Mouse (Mus musculus): ENCODE measurements around the gene Sfxn3. TPM values are rescaled to one million over a fixed set of nuclear protein-coding genes. Genes with fewer than 3 reads are reported as not detected.
"Not testable (repeated sequence)": the region's sequence is repeated elsewhere in the genome, so short reads cannot be mapped to it uniquely, and the experiment has no call there.

Sfxn3 gene
- polyA plus RNA-seq, 1 experiment from 2014 or later: 75.8 TPM

DNA sequence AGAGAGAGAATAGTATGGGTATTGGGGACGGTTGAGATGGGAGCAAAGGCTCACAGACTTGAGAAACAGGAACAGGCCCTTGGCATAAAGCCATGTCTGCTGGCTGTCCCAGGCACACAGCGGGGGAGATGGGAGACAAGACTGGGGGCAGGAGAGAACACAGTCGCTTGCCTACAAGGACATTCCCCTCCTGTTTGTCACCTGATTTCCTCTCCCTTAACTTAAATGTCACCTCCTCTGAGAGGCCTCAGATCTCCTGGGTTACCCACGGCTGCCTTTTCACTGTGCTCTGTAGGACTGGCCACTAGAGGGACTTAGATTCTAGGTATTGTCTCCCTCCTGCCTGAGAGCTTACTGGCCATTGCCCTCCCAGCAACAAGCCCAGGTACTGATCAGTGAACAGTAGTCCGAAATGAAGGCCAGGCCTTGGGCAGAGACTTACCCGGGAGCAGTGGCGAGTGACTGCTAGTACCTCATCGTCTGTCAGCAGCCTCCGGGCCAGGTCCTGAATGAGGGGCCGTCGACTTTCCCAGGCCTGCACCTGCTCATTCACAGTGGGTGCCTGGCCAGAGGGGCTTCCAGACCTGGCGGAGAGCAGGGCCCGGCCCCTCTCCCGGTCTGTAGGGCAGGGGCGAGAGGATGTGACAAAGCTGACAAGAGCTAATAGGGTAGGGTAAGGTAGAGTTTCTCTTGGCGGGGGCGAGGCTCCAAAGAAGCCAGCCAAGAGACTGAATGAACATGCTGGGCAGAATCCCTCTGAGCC, 14.6 kb upstream of the Sfxn3 start:
- H3K9me3 ChIP-seq (replicated peaks): no peaks in the 10 kb centered on the region
- no peak overlapping the region for H3K4me3 ChIP-seq (replicated peaks)
- no peak overlapping the region for H3K27ac ChIP-seq (replicated peaks)
- H3K27me3 ChIP-seq (replicated peaks): peaks cover 6% of the 10 kb centered on the region; the same call in 1 of the 2 replicates
- ATAC-seq (ENCODE audit: low FRiP score): no peak
- WGBS: 48% methylated on average over 17 of the region's 17 CpGs
- H3K4me1 ChIP-seq: peaks cover 24% of the 10 kb centered on the region
- H3K9ac ChIP-seq (replicated peaks): no peak overlapping the region
- no peaks in the 10 kb centered on the region for H3K36me3 ChIP-seq
- no peak overlapping the region for H3K4me2 ChIP-seq

DNA sequence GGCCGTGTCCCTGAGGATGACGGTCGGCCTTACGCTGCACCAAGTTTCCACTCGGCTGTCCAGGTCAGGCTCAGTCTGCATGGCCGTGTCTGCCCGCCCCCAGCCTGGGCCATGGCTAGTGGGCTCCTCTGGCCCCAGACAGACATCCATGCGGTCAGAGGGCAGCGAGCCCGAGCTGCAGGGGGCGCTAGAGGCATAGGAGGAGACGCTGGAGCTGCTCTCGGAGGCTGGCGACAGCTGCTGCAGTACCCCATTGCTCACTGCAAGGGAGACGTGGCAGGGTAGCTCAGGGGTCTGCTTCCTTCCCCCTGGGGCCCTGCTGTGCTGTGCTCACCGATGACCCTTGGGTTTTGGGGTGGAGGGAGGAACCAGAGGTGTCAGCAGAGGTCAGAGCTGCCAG, 10.4 kb upstream of the Sfxn3 start:
- H3K4me2 ChIP-seq: no peak overlapping the region
- no peak overlapping the region for H3K9ac ChIP-seq (replicated peaks)
- WGBS: 26% methylated on average over 16 of the region's 16 CpGs
- H3K36me3 ChIP-seq: no peaks in the 10 kb centered on the region
- no peak overlapping the region for H3K4me3 ChIP-seq (replicated peaks)
- peaks cover 6% of the 10 kb centered on the region; the same call in 1 of the 2 replicates for H3K4me1 ChIP-seq
- ATAC-seq (ENCODE audit: low FRiP score): no peak
- H3K27me3 ChIP-seq (replicated peaks): peaks cover 13% of the 10 kb centered on the region
- no peaks in the 10 kb centered on the region for H3K9me3 ChIP-seq (replicated peaks)
- H3K27ac ChIP-seq (replicated peaks): no peak overlapping the region

DNA sequence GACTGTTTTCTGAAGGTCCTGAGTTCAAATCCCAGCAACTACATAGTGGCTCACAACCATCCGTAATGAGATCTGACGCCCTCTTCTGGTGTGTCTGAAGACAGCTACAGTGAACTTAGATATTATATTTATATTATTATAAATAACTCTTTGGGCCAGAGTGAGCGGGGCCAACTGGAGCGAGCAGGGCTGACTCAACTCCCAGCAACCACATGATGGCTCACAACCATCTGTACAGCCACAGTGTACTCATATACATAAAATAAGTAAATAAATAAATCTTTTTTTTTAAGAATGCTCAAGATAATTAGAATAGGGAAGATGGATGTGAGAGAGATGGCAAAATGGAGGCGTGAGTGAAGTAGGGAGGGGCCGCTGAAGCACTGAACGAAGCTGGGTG, 9.1 kb upstream of the Sfxn3 start:
- peaks cover 13% of the 10 kb centered on the region for H3K27me3 ChIP-seq (replicated peaks)
- WGBS: 94% methylated on average over 7 of the region's 7 CpGs
- not testable (repeated sequence) for H3K9ac ChIP-seq (replicated peaks); H3K4me2 ChIP-seq; ATAC-seq (ENCODE audit: low FRiP score); H3K9me3 ChIP-seq (replicated peaks); H3K4me3 ChIP-seq (replicated peaks); H3K4me1 ChIP-seq; H3K36me3 ChIP-seq; H3K27ac ChIP-seq (replicated peaks)

- ATAC-seq (ENCODE audit: low FRiP score): no peak
Observed at GRCm38 (mm10) chr19:45040214-45040613, 7.1 kb upstream of the Sfxn3 start.

DNA sequence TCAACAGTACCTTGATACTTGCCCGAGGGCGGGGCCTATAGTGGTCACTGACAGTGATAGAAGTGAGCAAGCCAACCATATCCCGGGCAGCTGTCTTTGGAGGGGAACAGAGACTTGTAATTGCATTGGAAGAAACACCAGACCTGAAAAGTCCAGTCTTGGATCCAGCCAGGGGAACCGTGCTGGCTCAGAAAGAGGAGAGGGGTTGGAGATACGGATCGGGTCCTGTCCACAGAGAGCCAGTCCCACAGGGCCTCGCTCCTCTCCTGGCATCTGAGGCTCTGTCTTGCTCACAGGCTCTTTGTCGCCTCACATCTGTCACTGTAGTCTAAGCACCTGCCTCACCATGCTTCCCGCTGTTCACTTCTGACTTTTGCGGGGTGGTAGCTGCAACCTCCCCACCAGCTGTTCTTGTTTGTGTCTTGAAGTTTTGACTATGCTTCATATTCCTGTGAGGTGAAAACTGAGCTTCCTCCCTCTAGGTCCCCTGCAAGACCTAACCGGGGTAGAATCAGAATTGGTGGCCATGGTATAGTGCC, 2.8 kb upstream of the Sfxn3 start:
- H3K9me3 ChIP-seq (replicated peaks): no peaks in the 10 kb centered on the region
- ATAC-seq (ENCODE audit: low FRiP score): no peak
- no peak overlapping the region for H3K4me3 ChIP-seq (replicated peaks)
- no peak overlapping the region for H3K9ac ChIP-seq (replicated peaks)
- peaks cover 2% of the 10 kb centered on the region; the same call in 1 of the 2 replicates for H3K36me3 ChIP-seq
- peaks cover 20% of the 10 kb centered on the region for H3K27me3 ChIP-seq (replicated peaks)
- H3K4me2 ChIP-seq: no peak overlapping the region
- H3K27ac ChIP-seq (replicated peaks): no peak overlapping the region
- 67% methylated on average over 11 of the region's 11 CpGs for WGBS
- peaks cover 39% of the 10 kb centered on the region for H3K4me1 ChIP-seq

More at GRCm38 (mm10) chr19:45040214-45040613, 7.1 kb upstream of the Sfxn3 start:
- WGBS: 51% methylated on average over 13 of the region's 13 CpGs
- Histone ChIP-seq H3K4me3 (replicated peaks) (no peak overlapping the region), H3K4me1 (peaks cover 5% of the 10 kb centered on the region), H3K9me3 (replicated peaks) (no peaks in the 10 kb centered on the region), H3K9ac (replicated peaks) (no peak overlapping the region), H3K27ac (replicated peaks) (no peak overlapping the region), H3K36me3 (no peaks in the 10 kb centered on the region), H3K27me3 (replicated peaks) (peaks cover 21% of the 10 kb centered on the region), H3K4me2 (no peak overlapping the region)

DNA sequence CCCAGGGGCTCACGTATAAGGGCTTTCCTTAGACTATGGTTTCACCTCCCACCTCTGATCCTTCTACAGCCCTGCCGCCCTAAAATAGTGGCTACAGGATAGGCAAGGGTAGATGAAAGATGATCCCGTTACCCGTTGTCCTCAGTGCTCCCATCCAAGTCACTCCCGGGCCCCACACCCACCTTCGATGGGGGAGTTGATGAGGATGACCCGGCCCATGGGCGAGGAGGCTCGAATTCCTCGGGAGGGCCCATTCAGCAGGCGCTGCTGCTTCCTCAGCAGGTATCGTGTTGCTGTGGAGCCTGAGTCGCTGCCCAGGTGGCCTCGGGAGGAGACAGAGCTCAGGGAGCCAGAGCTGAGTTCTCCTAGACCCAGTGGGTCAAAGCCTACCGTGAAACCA, 2.1 kb upstream of the Sfxn3 start:
- Histone ChIP-seq H3K36me3 (peaks cover 5% of the 10 kb centered on the region; the same call in 1 of the 2 replicates), H3K27me3 (replicated peaks) (peaks cover 20% of the 10 kb centered on the region), H3K27ac (replicated peaks) (no peak overlapping the region), H3K9ac (replicated peaks) (no peak overlapping the region), H3K4me1 (peaks cover 44% of the 10 kb centered on the region), H3K9me3 (replicated peaks) (no peaks in the 10 kb centered on the region), H3K4me3 (replicated peaks) (no peak overlapping the region), H3K4me2 (0 out of 2 replicates have a peak overlapping the region, but pooled peaks have one; percentile 15)
- no peak for ATAC-seq (ENCODE audit: low FRiP score)
- WGBS: 49% methylated on average over 15 of the region's 15 CpGs

DNA sequence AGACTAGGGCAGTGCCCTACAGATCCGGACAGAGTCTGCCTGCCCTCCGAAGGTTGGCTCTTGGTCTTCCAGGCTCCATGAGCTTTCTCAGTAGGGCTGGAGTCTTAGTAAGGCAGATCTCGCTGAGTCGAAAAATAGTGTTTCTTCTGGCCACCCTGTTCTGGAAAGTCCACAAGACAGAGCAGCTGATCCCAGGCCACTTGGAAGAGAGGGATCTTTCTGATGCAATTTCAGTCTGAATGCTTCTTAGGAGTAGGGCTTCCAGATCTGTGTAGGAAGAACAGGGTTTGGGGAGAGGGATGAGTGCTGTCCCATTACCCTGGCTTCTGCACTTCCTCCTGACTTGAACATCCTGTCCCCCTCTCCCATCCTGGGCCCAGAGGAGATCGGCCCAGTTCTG, 1.7 kb upstream of the Sfxn3 start, which contains the start of gene Pdzd7:
Gene Pdzd7, minus strand, starts transcription at position 67 of the 400 bp plus-strand sequence.
- Histone ChIP-seq H3K9me3 (replicated peaks) (no peaks in the 10 kb centered on the region), H3K4me2 (peak within 1 kb of the TSS; percentile 90), H3K4me3 (replicated peaks) (peak within 1 kb of the TSS; percentile 67), H3K9ac (replicated peaks) (peak within 1 kb of the TSS; percentile 80), H3K27ac (replicated peaks) (peak within 1 kb of the TSS; percentile 96), H3K4me1 (peaks cover 47% of the 10 kb centered on the region), H3K27me3 (replicated peaks) (peaks cover 17% of the 10 kb centered on the region), H3K36me3 (peaks cover 8% of the 10 kb centered on the region; the same call in 1 of the 2 replicates)
- ATAC-seq (ENCODE audit: low FRiP score): no peak
- 72% methylated on average over 5 of the region's 5 CpGs for whole genome bisulfite sequencing

DNA sequence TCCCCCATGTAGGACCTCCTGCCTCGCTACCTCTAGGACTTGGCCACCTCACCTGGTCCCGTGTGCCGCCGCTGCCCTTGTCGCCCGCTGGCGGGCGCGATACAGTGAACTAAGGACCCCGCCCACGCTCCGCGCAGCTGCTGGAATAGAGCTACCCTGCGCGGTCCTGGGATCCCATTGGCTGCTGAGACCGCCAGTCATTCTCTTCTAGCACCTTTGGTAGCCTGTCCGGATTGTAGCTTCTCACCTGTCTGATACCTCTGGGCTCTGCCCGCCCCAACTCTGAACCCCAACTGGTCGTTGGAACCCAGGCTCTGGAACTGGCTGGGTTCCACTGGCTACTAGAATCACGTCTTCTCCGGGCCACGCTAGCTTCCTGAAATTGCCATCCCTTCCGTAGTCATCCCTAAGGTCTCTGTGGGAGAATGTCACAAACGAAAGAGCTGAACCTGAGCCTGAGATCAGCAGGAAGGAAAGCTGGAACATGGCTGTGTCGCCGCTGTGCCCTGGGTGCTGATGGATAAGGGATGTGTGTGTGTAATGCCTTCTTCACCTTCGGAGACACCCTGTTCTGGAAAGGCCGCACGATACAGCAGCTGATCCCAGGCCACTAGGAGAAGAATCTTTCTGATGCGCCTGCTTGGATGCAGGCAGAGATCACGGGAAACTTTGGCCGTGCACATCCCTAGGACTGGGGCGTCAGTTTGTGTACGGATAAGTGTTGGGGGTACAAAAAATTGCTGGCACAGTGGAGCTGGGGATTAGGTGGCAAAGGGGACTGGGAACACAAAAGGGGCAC, 581 bp upstream of the Sfxn3 start:
- Histone ChIP-seq H3K27me3 (replicated peaks) (peaks cover 17% of the 10 kb centered on the region), H3K4me1 (peaks cover 52% of the 10 kb centered on the region), H3K9ac (replicated peaks) (peak overlapping the region; percentile 80), H3K36me3 (peaks cover 18% of the 10 kb centered on the region), H3K27ac (replicated peaks) (peak overlapping the region; percentile 96), H3K9me3 (replicated peaks) (no peaks in the 10 kb centered on the region), H3K4me3 (replicated peaks) (peak overlapping the region; percentile 67), H3K4me2 (peak overlapping the region; percentile 90)
- 3% methylated on average over 34 of the region's 34 CpGs for WGBS
- peak; percentile 72 for ATAC-seq (ENCODE audit: low FRiP score)

DNA sequence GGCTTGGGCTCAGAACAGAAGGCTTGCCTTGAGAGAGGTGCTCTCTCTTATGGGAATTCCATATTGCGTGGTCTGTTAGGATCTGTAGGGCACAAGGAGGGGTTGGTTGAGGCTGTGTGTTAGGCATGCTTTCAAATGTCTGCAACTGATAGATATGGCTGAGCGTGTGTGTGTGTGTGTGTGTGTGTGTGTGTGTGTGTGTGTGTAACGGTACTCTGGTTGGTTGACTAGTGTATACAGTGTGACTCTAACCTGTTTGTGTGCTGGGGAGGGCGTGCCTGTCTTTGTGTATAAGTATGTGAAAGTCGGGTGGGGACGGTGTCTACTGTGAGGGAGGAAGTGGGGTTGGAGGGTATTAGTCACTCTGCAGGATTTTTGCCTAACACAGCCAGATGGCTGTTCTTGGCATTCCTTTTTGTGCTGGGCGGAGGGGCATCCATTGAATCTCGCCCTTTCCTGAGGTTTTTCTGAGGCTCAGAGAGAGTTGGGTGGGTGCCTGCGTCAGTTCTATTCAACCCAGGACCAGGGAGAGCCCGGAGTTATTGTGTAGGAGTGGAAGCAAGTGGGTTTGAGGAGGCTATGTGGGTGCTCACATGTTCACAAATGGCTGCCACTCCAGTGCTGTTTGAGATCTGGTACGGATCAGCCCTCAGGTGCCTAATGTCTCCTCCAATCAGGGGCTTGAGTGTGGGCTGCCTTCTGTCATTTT, 786 bp downstream of the Sfxn3 start:
- H3K27ac ChIP-seq (replicated peaks): peak overlapping the region; percentile 96
- peaks cover 17% of the 10 kb centered on the region for H3K27me3 ChIP-seq (replicated peaks)
- H3K4me2 ChIP-seq: peak overlapping the region; percentile 90
- H3K4me1 ChIP-seq: peaks cover 52% of the 10 kb centered on the region
- H3K9ac ChIP-seq (replicated peaks): peak overlapping the region; percentile 80
- peaks cover 31% of the 10 kb centered on the region for H3K36me3 ChIP-seq
- peak overlapping the region; percentile 67 for H3K4me3 ChIP-seq (replicated peaks)
- 25% methylated on average over 11 of the region's 11 CpGs for WGBS
- ATAC-seq (ENCODE audit: low FRiP score): peak; percentile 50
- no peaks in the 10 kb centered on the region for H3K9me3 ChIP-seq (replicated peaks)

- Histone ChIP-seq H3K27ac (replicated peaks) (peak overlapping the region; percentile 96), H3K4me3 (replicated peaks) (peak overlapping the region; percentile 67), H3K9me3 (replicated peaks) (no peaks in the 10 kb centered on the region), H3K9ac (replicated peaks) (peak overlapping the region; percentile 80), H3K27me3 (replicated peaks) (peaks cover 17% of the 10 kb centered on the region), H3K36me3 (peaks cover 37% of the 10 kb centered on the region), H3K4me2 (peak overlapping the region; percentile 90), H3K4me1 (peaks cover 52% of the 10 kb centered on the region)
- no peak for ATAC-seq (ENCODE audit: low FRiP score)
- WGBS: 76% methylated on average over 12 of the region's 12 CpGs
Observed at GRCm38 (mm10) chr19:45048644-45049365, 1.5 kb downstream of the Sfxn3 start.
